Mouse (Mus musculus) midbrain, embryonic 11.5 days (tissue): ENCODE results near the gene Dis3l. TPM values are rescaled to one million over a fixed set of nuclear protein-coding genes. Genes with fewer than 3 reads are reported as not detected.

Source experiments
- ATAC-seq: fragments of 200-750 bp; cut with Nextera tagmentation; 2 replicates; pipeline ENCODE4 v1.8.0; 2017; ENCODE audit warnings: moderate TSS enrichment, moderate library complexity; ENCODE audit not compliant: low FRiP score
- DNase-seq: peaks from one replicate; pipeline ENCODE4 v3.0.0; 2015; ENCODE audit warnings: low spot score; ENCODE audit errors: missing footprints
- H3K27ac ChIP-seq: fragments of 300-500 bp; sonication (generic); 2 replicates; pipeline ENCODE4 v1.5.1; 2014; ENCODE audit warnings: low read depth, low read length
- H3K27me3 ChIP-seq: fragments of 300-500 bp; sonication (generic); 2 replicates; pipeline ENCODE4 v1.6.1; 2014; ENCODE audit warnings: mild to moderate bottlenecking, low read length, moderate library complexity, mixed read lengths; ENCODE audit not compliant: control insufficient read depth, insufficient read depth
- H3K36me3 ChIP-seq: fragments of 300-500 bp; sonication (generic); 2 replicates; pipeline ENCODE4 v1.6.1; 2014; ENCODE audit warnings: mild to moderate bottlenecking, low read length, moderate library complexity, mixed read lengths; ENCODE audit not compliant: control insufficient read depth, insufficient read depth
- H3K4me1 ChIP-seq: fragments of 300-500 bp; sonication (generic); 2 replicates; pipeline ENCODE4 v1.6.1; 2014; ENCODE audit warnings: low read length; ENCODE audit not compliant: control insufficient read depth, insufficient read depth
- H3K4me2 ChIP-seq: fragments of 300-500 bp; sonication (generic); 2 replicates; pipeline ENCODE4 v1.6.1; 2014; ENCODE audit warnings: mild to moderate bottlenecking, moderate library complexity
- H3K4me3 ChIP-seq: fragments of 300-500 bp; sonication (generic); 2 replicates; pipeline ENCODE4 v1.5.1; 2014; ENCODE audit warnings: low read depth, low read length
- H3K9ac ChIP-seq: fragments of 300-500 bp; sonication (generic); 2 replicates; pipeline ENCODE4 v1.6.1; 2014; ENCODE audit warnings: low read length
- H3K9me3 ChIP-seq: fragments of 300-500 bp; sonication (generic); 2 replicates; pipeline ENCODE4 v1.6.1; 2016; ENCODE audit warnings: low read length; ENCODE audit not compliant: control insufficient read depth
- WGBS: fragments of 180-500 bp; shearing (Covaris S2); extraction: QIAGEN DNeasy Blood & Tissue Kit; methylation state at CpG from one replicate; pipeline ENCODE4 v1.1.7; 2014; 5-methylcytosine and 5-hydroxymethylcytosine counted together
- polyA plus RNA-seq: library from polyadenylated mRNA; unstranded; fragments of >200 nt; fragmentation: Nextera tagmentation; extraction: Ambion mirVana; gene quantifications from 2 replicates; pipeline ENCODE4 v1.2.1, GENCODE M21; 2014

The Dis3l gene
- polyA plus RNA-seq, 1 experiment from 2014 or later = 27.1 TPM

GRCm38 (mm10) chr9:64361231-64361950 lies 20.3 kb upstream of the Dis3l start:
- no peaks in the 10 kb centered on the region for H3K4me1 ChIP-seq
- WGBS = 90% methylated on average over 9 of the region's 9 CpGs
- H3K27me3 ChIP-seq = no peaks in the 10 kb centered on the region
- H3K36me3 ChIP-seq = no peaks in the 10 kb centered on the region
- no peaks in the 10 kb centered on the region for H3K9me3 ChIP-seq
- H3K9ac ChIP-seq = no peak overlapping the region
- ATAC-seq = no peak
- H3K4me2 ChIP-seq = no peak overlapping the region
- peak; percentile 69 for DNase-seq
- no peak overlapping the region for H3K27ac ChIP-seq
- no peak overlapping the region for H3K4me3 ChIP-seq

GRCm38 (mm10) chr9:64355627-64356026 lies 14.5 kb upstream of the Dis3l start:
- Histone ChIP-seq H3K27ac (no peak overlapping the region), H3K9me3 (no peaks in the 10 kb centered on the region), H3K36me3 (no peaks in the 10 kb centered on the region), H3K9ac (no peak overlapping the region), H3K4me1 (no peaks in the 10 kb centered on the region), H3K27me3 (no peaks in the 10 kb centered on the region), H3K4me3 (no peak overlapping the region), H3K4me2 (no peak overlapping the region)
- ATAC-seq = no peak
- no peak for DNase-seq
- WGBS = 90% methylated on average over 7 of the region's 7 CpGs

- Histone ChIP-seq H3K4me3 (no peak overlapping the region), H3K9me3 (no peaks in the 10 kb centered on the region), H3K27me3 (no peaks in the 10 kb centered on the region), H3K4me1 (no peaks in the 10 kb centered on the region), H3K9ac (no peak overlapping the region), H3K36me3 (no peaks in the 10 kb centered on the region), H3K4me2 (no peak overlapping the region), H3K27ac (no peak overlapping the region)
- no peak for ATAC-seq
- WGBS = 35% methylated on average over 3 of the region's 3 CpGs
- DNase-seq = peak; percentile 73
These were observed 10.1 kb upstream of the Dis3l start for GRCm38 (mm10) chr9:64351191-64351590.

DNA sequence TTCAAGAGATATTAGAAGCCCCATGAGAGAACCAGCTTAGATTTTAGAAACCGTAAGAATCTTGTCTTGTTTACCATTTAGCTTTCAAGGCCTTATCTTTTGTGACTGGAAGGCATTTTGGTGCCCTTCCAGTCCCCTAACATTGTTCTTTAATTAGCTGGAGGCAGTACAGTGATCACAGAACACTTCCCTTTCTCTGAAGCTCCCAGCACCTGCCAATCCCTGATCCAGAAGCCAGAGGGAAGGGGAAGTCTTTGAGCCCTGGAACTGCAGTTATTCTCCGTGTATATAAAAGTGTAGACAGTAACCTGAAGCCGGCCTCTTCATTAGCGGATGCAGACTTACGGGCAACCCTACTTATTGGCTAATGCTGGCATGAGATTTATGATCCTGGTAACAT lies 8.4 kb upstream of the Dis3l start:
- whole genome bisulfite sequencing = 78% methylated on average over 5 of the region's 5 CpGs
- H3K4me2 ChIP-seq = no peak overlapping the region
- H3K27ac ChIP-seq = no peak overlapping the region
- H3K9me3 ChIP-seq = no peaks in the 10 kb centered on the region
- H3K4me1 ChIP-seq = no peaks in the 10 kb centered on the region
- H3K4me3 ChIP-seq = no peak overlapping the region
- DNase-seq (peak; percentile 60), ATAC-seq (no peak)
- no peaks in the 10 kb centered on the region for H3K27me3 ChIP-seq
- no peak overlapping the region for H3K9ac ChIP-seq
- no peaks in the 10 kb centered on the region for H3K36me3 ChIP-seq

GRCm38 (mm10) chr9:64347377-64347776 lies 6.3 kb upstream of the Dis3l start:
- Histone ChIP-seq H3K9ac (no peak overlapping the region), H3K36me3 (no peaks in the 10 kb centered on the region), H3K9me3 (no peaks in the 10 kb centered on the region), H3K4me1 (no peaks in the 10 kb centered on the region), H3K27me3 (no peaks in the 10 kb centered on the region), H3K27ac (no peak overlapping the region), H3K4me3 (no peak overlapping the region), H3K4me2 (no peak overlapping the region)
- 0% methylated on average over 1 of the region's 1 CpGs for WGBS
- DNase-seq (peak; percentile 89), ATAC-seq (no peak)

- ATAC-seq (no peak), DNase-seq (peak; percentile 49)
- Histone ChIP-seq H3K4me3 (no peak overlapping the region), H3K27me3 (no peaks in the 10 kb centered on the region), H3K27ac (no peak overlapping the region), H3K4me1 (no peaks in the 10 kb centered on the region), H3K4me2 (no peak overlapping the region), H3K9ac (no peak overlapping the region), H3K9me3 (no peaks in the 10 kb centered on the region), H3K36me3 (no peaks in the 10 kb centered on the region)
- WGBS = 63% methylated on average over 5 of the region's 5 CpGs
These were observed 4.8 kb upstream of the Dis3l start for GRCm38 (mm10) chr9:64345931-64346330.

GRCm38 (mm10) chr9:64343656-64344055 lies 2.6 kb upstream of the Dis3l start:
- Histone ChIP-seq H3K4me2 (no peak overlapping the region), H3K36me3 (no peaks in the 10 kb centered on the region), H3K27ac (no peak overlapping the region), H3K9ac (no peak overlapping the region), H3K4me1 (peaks cover 8% of the 10 kb centered on the region), H3K9me3 (no peaks in the 10 kb centered on the region), H3K4me3 (no peak overlapping the region), H3K27me3 (no peaks in the 10 kb centered on the region)
- ATAC-seq = no peak
- DNase-seq = peak; percentile 57
- WGBS = 84% methylated on average over 2 of the region's 2 CpGs

GRCm38 (mm10) chr9:64341671-64342070 lies 583 bp upstream of the Dis3l start:
- H3K36me3 ChIP-seq = no peaks in the 10 kb centered on the region
- no peaks in the 10 kb centered on the region for H3K27me3 ChIP-seq
- DNase-seq (peak; percentile 82), ATAC-seq (no peak)
- no peak overlapping the region for H3K4me2 ChIP-seq
- H3K27ac ChIP-seq = no peak overlapping the region
- peaks cover 8% of the 10 kb centered on the region for H3K4me1 ChIP-seq
- no peaks in the 10 kb centered on the region for H3K9me3 ChIP-seq
- no peak overlapping the region for H3K4me3 ChIP-seq
- H3K9ac ChIP-seq = no peak overlapping the region
- WGBS = 89% methylated on average over 8 of the region's 8 CpGs

GRCm38 (mm10) chr9:64340351-64341253 lies 486 bp downstream of the Dis3l start:
- H3K4me2 ChIP-seq = peak overlapping the region; percentile 78
- DNase-seq (peak; percentile 99), ATAC-seq (peak; percentile 92)
- H3K4me1 ChIP-seq = peaks cover 8% of the 10 kb centered on the region
- H3K36me3 ChIP-seq = no peaks in the 10 kb centered on the region
- H3K9me3 ChIP-seq = no peaks in the 10 kb centered on the region
- H3K9ac ChIP-seq = peak overlapping the region; percentile 100
- H3K27me3 ChIP-seq = no peaks in the 10 kb centered on the region
- H3K27ac ChIP-seq = peak overlapping the region; percentile 99
- under 1% methylated on average over 79 of the region's 85 CpGs for WGBS
- peak overlapping the region; percentile 55 for H3K4me3 ChIP-seq
